Mouse (Mus musculus) ovary, adult 10 weeks (tissue): ENCODE results near the gene Pak1ip1. TPM values are rescaled to one million over a fixed set of nuclear protein-coding genes. Genes with fewer than 3 reads are reported as not detected.

Experiments used
- polyA plus RNA-seq: library from polyadenylated mRNA; stranded (reverse); fragments of 350-450 nt; fragmentation: Illumina TruSeq; extraction: RNeasy Lipid Tissue Mini Kit (QIAGEN cat#74804); gene quantifications from one replicate; pipeline ENCODE4 v1.2.3, GENCODE M21; 2014

Gene Pak1ip1
- 67.0 TPM for polyA plus RNA-seq

GRCm38 (mm10) chr13:41000926-41001639 lies at the start of gene Pak1ip1:
TSS of gene Pak1ip1 (plus strand) at chr13:41001023.

GRCm38 (mm10) chr13:41015829-41016634 lies 15.2 kb downstream of the Pak1ip1 start, which contains the start of gene Tmem14c:
TSS of gene Tmem14c (plus strand) at chr13:41016292.

Other genes with a start within 250 kb of the Pak1ip1 start
- 14.5 TPM for gene Gcnt2, start 141.3 kb upstream of the Pak1ip1 start, polyA plus RNA-seq
- 29.2 TPM for gene Tmem14c, start 15.3 kb downstream of the Pak1ip1 start, polyA plus RNA-seq
- gene Mak, start 78.7 kb downstream of the Pak1ip1 start, polyA plus RNA-seq: 3.9 TPM
- 0.43 TPM for gene Gcm2, start 110.0 kb downstream of the Pak1ip1 start, polyA plus RNA-seq
- gene Sycp2l, start 113.3 kb downstream of the Pak1ip1 start, polyA plus RNA-seq: 3.9 TPM
- 10.5 TPM for gene Elovl2, start 219.4 kb downstream of the Pak1ip1 start, polyA plus RNA-seq
- gene Smim13, start 248.8 kb downstream of the Pak1ip1 start, polyA plus RNA-seq: 109 TPM